Mouse (Mus musculus): ENCODE measurements at regions not wholly inside any gene's neighbourhood (a gene's known extent, or its start where the extent isn't known, plus 50 kb on each side); places are given as distances from the start of the nearest gene placed in this dataset.

DNA sequence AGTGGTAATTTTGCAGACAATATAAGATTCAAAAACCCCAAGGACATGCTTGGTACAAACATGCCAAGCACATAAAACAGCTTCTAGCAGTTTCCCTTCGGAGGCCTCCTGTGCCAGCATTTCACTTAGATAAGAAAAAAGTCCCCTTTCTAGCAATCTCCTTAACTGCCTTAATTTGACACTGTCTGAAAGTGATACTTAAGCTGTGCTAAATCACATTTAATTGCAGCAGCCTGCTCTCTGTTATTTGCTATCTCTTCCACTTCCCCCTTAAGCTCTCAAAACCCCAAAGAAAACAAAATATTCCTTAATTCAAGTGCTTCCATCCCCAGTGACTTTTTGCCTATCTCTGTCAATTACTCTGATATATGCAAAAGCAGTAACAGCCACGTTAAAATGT lies 86.9 kb upstream of the Prokr2 start:
- Histone ChIP-seq H3K4me1 (replicated peaks; ENCODE audit: control insufficient read depth, insufficient read depth, low read length) (peaks cover 8% of the 10 kb centered on the region), H3K4me3 (replicated peaks; ENCODE audit: low read length) (no peak overlapping the region), H3K27ac (ENCODE audit: low read length) (no peak overlapping the region), H3K9ac (replicated peaks; ENCODE audit: low read depth, low read length) (no peak overlapping the region), H3K36me3 (ENCODE audit: control insufficient read depth, insufficient read depth) (no peaks in the 10 kb centered on the region), H3K27me3 (replicated peaks; ENCODE audit: control insufficient read depth, insufficient read depth, low read length) (0 out of 2 replicates have a peak, but pooled peaks cover 2% of the 10 kb centered on the region), H3K9me3 (ENCODE audit: control insufficient read depth, low read length) (no peaks in the 10 kb centered on the region), H3K4me2 (ENCODE audit: low read length) (no peak overlapping the region)
- 0 out of 2 replicates have a peak, but pooled peaks have one; percentile 16 for ATAC-seq
- 29% methylated on average over 2 of the region's 2 CpGs for WGBS

DNA sequence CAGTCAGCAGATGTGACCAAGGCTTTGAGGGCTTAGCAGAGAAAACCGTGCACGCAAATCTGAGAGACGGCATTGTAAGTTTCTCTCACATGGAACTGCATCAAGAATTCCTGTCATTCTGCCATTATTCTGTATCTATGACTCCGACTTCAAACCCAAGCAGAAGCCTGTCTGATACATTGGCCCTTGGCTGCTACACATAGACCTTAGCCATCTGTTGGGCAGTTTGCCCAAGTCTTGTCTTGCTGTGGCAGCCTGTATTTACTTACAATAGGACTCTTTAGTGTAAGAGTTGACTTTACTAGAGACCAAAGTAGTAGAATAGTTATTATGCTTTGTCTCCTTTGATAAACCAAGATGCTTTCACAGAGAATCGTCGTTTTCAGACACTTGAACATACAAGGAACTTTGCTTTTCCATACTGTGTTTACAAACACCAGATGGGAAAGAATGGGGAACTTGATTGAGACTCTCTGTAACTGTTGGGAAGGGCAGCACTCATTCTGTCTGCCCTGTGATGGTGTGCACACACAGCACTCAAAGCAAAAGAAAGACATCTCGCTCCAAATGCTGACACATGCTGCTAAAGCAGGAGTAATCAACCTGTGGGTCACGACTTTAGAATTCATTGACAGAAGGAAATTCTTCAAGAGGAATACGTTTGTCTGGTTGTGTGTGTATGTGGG lies 83.9 kb upstream of the Prokr2 start:
- peaks cover 8% of the 10 kb centered on the region for H3K4me1 ChIP-seq (replicated peaks; ENCODE audit: control insufficient read depth, insufficient read depth, low read length)
- H3K4me2 ChIP-seq (ENCODE audit: low read length): no peak overlapping the region
- no peak overlapping the region for H3K9ac ChIP-seq (replicated peaks; ENCODE audit: low read depth, low read length)
- H3K36me3 ChIP-seq (ENCODE audit: control insufficient read depth, insufficient read depth): no peaks in the 10 kb centered on the region
- WGBS: 41% methylated on average over 9 of the region's 9 CpGs
- no peaks in the 10 kb centered on the region for H3K9me3 ChIP-seq (ENCODE audit: control insufficient read depth, low read length)
- H3K4me3 ChIP-seq (replicated peaks; ENCODE audit: low read length): no peak overlapping the region
- H3K27ac ChIP-seq (ENCODE audit: low read length): no peak overlapping the region
- ATAC-seq: peak; percentile 84
- H3K27me3 ChIP-seq (replicated peaks; ENCODE audit: control insufficient read depth, insufficient read depth, low read length): no peaks in the 10 kb centered on the region

DNA sequence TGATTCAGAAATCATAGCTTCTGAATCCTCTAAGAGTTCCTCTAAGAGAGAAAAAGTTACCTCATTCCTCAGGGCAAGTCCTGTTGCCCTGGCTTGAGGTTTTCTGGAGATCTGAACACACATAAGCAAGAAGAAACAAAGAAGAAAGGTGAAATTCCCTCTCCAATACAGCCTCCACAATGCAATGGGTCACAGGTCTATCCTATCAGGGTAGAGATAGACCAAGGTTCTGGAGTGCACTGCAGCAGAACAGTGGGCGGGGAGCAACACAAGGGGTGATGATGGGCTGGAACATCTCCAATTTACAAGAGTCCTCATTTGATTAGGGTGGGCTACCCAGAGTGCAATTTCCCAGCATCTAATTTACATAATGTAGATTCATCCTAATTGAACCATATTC lies 69.8 kb upstream of the Prokr2 start:
- Histone ChIP-seq H3K27me3 (replicated peaks; ENCODE audit: control insufficient read depth, insufficient read depth, low read length) (no peaks in the 10 kb centered on the region), H3K4me2 (ENCODE audit: low read length) (no peak overlapping the region), H3K9ac (replicated peaks; ENCODE audit: low read depth, low read length) (no peak overlapping the region), H3K9me3 (ENCODE audit: control insufficient read depth, low read length) (no peaks in the 10 kb centered on the region), H3K4me1 (replicated peaks; ENCODE audit: control insufficient read depth, insufficient read depth, low read length) (no peaks in the 10 kb centered on the region), H3K27ac (ENCODE audit: low read length) (no peak overlapping the region), H3K4me3 (replicated peaks; ENCODE audit: low read length) (no peak overlapping the region), H3K36me3 (ENCODE audit: control insufficient read depth, insufficient read depth) (no peaks in the 10 kb centered on the region)
- ATAC-seq: 0 out of 2 replicates have a peak, but pooled peaks have one; percentile 10
- 68% methylated on average over 1 of the region's 1 CpGs for WGBS

- no peak overlapping the region for H3K4me3 ChIP-seq (replicated peaks; ENCODE audit: low read length)
- no peak overlapping the region for H3K9ac ChIP-seq (replicated peaks; ENCODE audit: low read depth, low read length)
- no peaks in the 10 kb centered on the region for H3K9me3 ChIP-seq (ENCODE audit: control insufficient read depth, low read length)
- no peaks in the 10 kb centered on the region for H3K36me3 ChIP-seq (ENCODE audit: control insufficient read depth, insufficient read depth)
- H3K27ac ChIP-seq (ENCODE audit: low read length): no peak overlapping the region
- H3K4me2 ChIP-seq (ENCODE audit: low read length): no peak overlapping the region
- H3K27me3 ChIP-seq (replicated peaks; ENCODE audit: control insufficient read depth, insufficient read depth, low read length): no peaks in the 10 kb centered on the region
- H3K4me1 ChIP-seq (replicated peaks; ENCODE audit: control insufficient read depth, insufficient read depth, low read length): peaks cover 20% of the 10 kb centered on the region
- ATAC-seq: peak; percentile 52
- 58% methylated on average over 4 of the region's 4 CpGs for WGBS
Observed at GRCm38 (mm10) chr2:132449347-132449746, 64.1 kb upstream of the Prokr2 start.

GRCm38 (mm10) chr2:132447826-132448225 lies 62.6 kb upstream of the Prokr2 start:
- ATAC-seq: no peak

GRCm38 (mm10) chr2:132446019-132446418 lies 60.8 kb upstream of the Prokr2 start:
- Histone ChIP-seq H3K27ac (ENCODE audit: low read length) (no peak overlapping the region), H3K9ac (replicated peaks; ENCODE audit: low read depth, low read length) (no peak overlapping the region), H3K36me3 (ENCODE audit: control insufficient read depth, insufficient read depth) (no peaks in the 10 kb centered on the region), H3K9me3 (ENCODE audit: control insufficient read depth, low read length) (no peaks in the 10 kb centered on the region), H3K27me3 (replicated peaks; ENCODE audit: control insufficient read depth, insufficient read depth, low read length) (no peaks in the 10 kb centered on the region), H3K4me1 (replicated peaks; ENCODE audit: control insufficient read depth, insufficient read depth, low read length) (peaks cover 21% of the 10 kb centered on the region), H3K4me2 (ENCODE audit: low read length) (no peak overlapping the region), H3K4me3 (replicated peaks; ENCODE audit: low read length) (no peak overlapping the region)
- WGBS: 19% methylated on average over 3 of the region's 3 CpGs
- peak; percentile 26; the same call in 1 of the 2 replicates for ATAC-seq

More at GRCm38 (mm10) chr2:132447826-132448225, 62.6 kb upstream of the Prokr2 start:
- Histone ChIP-seq H3K4me3 (replicated peaks; ENCODE audit: low read length) (no peak overlapping the region), H3K9ac (replicated peaks; ENCODE audit: low read depth, low read length) (no peak overlapping the region), H3K36me3 (ENCODE audit: control insufficient read depth, insufficient read depth) (no peaks in the 10 kb centered on the region), H3K9me3 (ENCODE audit: control insufficient read depth, low read length) (no peaks in the 10 kb centered on the region), H3K27ac (ENCODE audit: low read length) (no peak overlapping the region), H3K4me1 (replicated peaks; ENCODE audit: control insufficient read depth, insufficient read depth, low read length) (peaks cover 21% of the 10 kb centered on the region), H3K27me3 (replicated peaks; ENCODE audit: control insufficient read depth, insufficient read depth, low read length) (no peaks in the 10 kb centered on the region), H3K4me2 (ENCODE audit: low read length) (no peak overlapping the region)
- WGBS: 63% methylated on average over 3 of the region's 3 CpGs

- 4% methylated on average over 11 of the region's 11 CpGs for WGBS
- Histone ChIP-seq H3K36me3 (ENCODE audit: control insufficient read depth, insufficient read depth) (no peaks in the 10 kb centered on the region), H3K4me1 (replicated peaks; ENCODE audit: control insufficient read depth, insufficient read depth, low read length) (peaks cover 21% of the 10 kb centered on the region), H3K27me3 (replicated peaks; ENCODE audit: control insufficient read depth, insufficient read depth, low read length) (no peaks in the 10 kb centered on the region), H3K4me2 (ENCODE audit: low read length) (peak overlapping the region; percentile 8; the same call in 1 of the 2 replicates), H3K4me3 (replicated peaks; ENCODE audit: low read length) (no peak overlapping the region), H3K27ac (ENCODE audit: low read length) (peak overlapping the region; percentile 52; the same call in 1 of the 2 replicates), H3K9me3 (ENCODE audit: control insufficient read depth, low read length) (no peaks in the 10 kb centered on the region), H3K9ac (replicated peaks; ENCODE audit: low read depth, low read length) (no peak overlapping the region)
- ATAC-seq: peak; percentile 83
Observed at GRCm38 (mm10) chr2:132444442-132445161, 59.4 kb upstream of the Prokr2 start.

Measured in forebrain, embryonic 16.5 days (tissue).